Mouse (Mus musculus): ENCODE data around the gene Ier3. TPM values are rescaled to one million over a fixed set of nuclear protein-coding genes. Genes with fewer than 3 reads are reported as not detected.
"Not testable (repeated sequence)": the region's sequence is repeated elsewhere in the genome, so short reads cannot be mapped to it uniquely, and the experiment has no call there.

Gene Ier3
- polyA plus RNA-seq, 1 experiment: 5.1 TPM

DNA sequence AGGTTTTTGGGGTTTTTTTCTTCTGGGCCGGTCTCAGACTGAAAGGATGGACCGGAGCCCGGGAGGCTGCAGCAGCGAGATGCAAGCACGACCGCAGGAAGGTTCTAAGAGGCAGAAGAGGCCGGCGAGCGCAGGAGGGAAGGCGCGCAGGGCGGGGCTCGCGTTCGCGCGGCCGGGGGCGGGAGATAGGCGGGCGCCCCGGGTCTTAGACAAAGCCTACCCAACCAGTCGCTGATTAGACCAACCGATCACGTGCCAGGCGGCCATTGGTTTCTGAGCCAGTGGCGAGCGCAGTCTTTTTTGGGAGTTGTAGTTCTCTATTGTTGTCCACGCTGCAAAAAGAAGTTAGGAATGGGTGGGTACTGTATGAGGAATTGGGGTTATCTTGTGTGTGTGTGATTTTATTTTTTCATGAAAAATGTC, 16.6 kb downstream of the Ier3 start, which contains the start of gene Tubb5:
Tubb5 (minus strand) TSS at position 185 of the 423 bp plus-strand sequence.
- TF ChIP-seq CTCF (IDR thresholded peaks at IDR 0.05; ENCODE audit: borderline replicate concordance, extremely low read depth, insufficient read depth, insufficient read length): no peak
- peak; percentile 94 for TF ChIP-seq POLR2A (IDR thresholded peaks at IDR 0.05; ENCODE audit: borderline replicate concordance, extremely low read depth, insufficient read depth, insufficient read length, poor library complexity, severe bottlenecking)
- DNase-seq (ENCODE audit: low read depth): peak; percentile 99

DNA sequence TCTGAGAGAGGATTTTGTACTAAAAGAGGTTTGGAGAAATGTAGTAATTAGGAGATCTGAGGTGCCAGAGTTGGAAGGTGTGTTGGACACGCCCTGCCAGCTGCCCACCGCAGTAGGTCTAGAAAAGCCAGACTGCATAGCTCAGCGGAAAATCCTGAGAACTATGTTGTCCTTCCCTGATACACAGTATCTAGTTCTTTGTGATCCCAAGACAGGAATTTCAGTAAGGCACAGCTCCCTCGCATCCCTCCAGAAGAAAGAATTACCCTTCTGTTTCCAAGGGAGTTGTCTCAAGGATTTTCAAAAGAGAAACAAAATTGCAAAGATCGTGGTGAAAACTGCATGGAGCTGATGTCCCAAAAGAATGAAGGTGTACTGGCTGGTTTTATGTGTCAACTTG, 17.1 kb downstream of the Ier3 start:
- TF ChIP-seq CTCF (IDR thresholded peaks at IDR 0.05; ENCODE audit: borderline replicate concordance, extremely low read depth, insufficient read depth, insufficient read length) (no peak), POLR2A (IDR thresholded peaks at IDR 0.05; ENCODE audit: borderline replicate concordance, extremely low read depth, insufficient read depth, insufficient read length, poor library complexity, severe bottlenecking) (no peak)
- no peak for DNase-seq (ENCODE audit: low read depth)

DNA sequence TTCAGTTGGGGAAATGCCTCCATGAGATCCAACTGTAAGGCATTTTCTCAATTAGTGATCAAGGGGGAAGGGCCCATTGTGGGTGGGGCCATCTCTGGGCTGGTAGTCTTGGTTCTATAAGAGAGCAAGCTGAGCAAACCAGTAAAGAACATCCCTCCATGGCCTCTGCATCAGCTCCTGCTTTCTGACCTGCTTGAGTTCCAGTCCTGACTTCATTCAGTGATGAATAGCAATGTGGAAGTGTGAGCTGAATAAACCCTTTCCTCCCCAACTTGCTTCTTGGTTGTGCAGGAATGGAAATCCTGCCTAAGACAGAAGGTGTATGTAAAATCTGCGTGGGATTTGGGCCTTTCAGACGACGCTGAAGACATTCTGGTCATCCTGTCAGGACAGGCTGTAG, 17.5 kb downstream of the Ier3 start:
- DNase-seq (ENCODE audit: low read depth): not testable (repeated sequence)

DNA sequence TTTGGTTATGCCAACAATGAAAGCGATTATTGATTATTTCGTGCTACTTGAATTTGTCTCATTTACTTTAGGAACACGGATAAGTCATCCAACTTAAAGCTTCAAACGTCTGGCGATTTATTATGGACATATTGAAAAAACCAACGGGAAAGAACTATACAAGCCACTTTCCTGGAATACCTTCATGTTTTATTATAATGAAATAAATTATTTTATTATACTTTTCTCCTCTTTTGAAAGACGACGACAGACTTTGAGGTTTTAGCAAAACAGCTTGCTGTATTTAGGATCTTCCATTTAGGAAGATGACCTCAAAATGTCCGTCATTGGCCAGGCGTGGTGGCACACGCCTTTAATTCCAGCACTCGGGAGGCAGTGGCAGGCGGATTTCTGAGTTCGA, 19.1 kb downstream of the Ier3 start:
- no peak for DNase-seq (ENCODE audit: low read depth)
- no peak for TF ChIP-seq CTCF (IDR thresholded peaks at IDR 0.05; ENCODE audit: borderline replicate concordance, extremely low read depth, insufficient read depth, insufficient read length)
- no peak for TF ChIP-seq POLR2A (IDR thresholded peaks at IDR 0.05; ENCODE audit: borderline replicate concordance, extremely low read depth, insufficient read depth, insufficient read length, poor library complexity, severe bottlenecking)

- peak; percentile 100 for DNase-seq (ENCODE audit: low read depth)
- TF ChIP-seq POLR2A (IDR thresholded peaks at IDR 0.05; ENCODE audit: borderline replicate concordance, extremely low read depth, insufficient read depth, insufficient read length, poor library complexity, severe bottlenecking) (peak; percentile 42; the same call in 1 of the 2 replicates), CTCF (IDR thresholded peaks at IDR 0.05; ENCODE audit: borderline replicate concordance, extremely low read depth, insufficient read depth, insufficient read length) (no peak; the same call in 1 of the 2 replicates)
These were observed 19.8 kb downstream of the Ier3 start, which contains the start of gene Mdc1 for GRCm38 (mm10) chr17:35841076-35841950. TSS of gene Mdc1 (plus strand) at chr17:35841515.

DNA sequence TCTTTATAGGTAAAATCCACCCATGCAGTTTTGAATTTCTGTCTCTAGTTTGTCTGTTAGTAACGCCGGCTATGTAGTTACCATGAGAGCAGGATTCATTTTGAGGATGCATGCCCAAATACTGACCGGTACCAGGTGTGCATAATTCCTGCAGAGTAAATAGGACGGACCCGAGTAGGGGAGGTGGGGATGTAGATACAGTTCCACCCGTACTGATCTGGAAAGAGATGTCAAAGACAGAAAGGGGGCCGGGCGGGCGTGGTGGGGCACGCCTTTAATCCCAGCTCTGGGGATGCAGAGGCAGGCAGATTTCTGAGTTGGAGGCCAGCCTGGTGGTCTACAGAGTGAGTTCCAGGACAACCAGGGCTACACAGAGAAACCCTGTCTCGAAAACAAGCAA, 20.5 kb downstream of the Ier3 start:
- TF ChIP-seq CTCF (IDR thresholded peaks at IDR 0.05; ENCODE audit: borderline replicate concordance, extremely low read depth, insufficient read depth, insufficient read length) (no peak), POLR2A (IDR thresholded peaks at IDR 0.05; ENCODE audit: borderline replicate concordance, extremely low read depth, insufficient read depth, insufficient read length, poor library complexity, severe bottlenecking) (no peak)
- peak; percentile 20 for DNase-seq (ENCODE audit: low read depth)

GRCm38 (mm10) chr17:35843514-35843913, 22.0 kb downstream of the Ier3 start:
- TF ChIP-seq CTCF (IDR thresholded peaks at IDR 0.05; ENCODE audit: borderline replicate concordance, extremely low read depth, insufficient read depth, insufficient read length) (no peak), POLR2A (IDR thresholded peaks at IDR 0.05; ENCODE audit: borderline replicate concordance, extremely low read depth, insufficient read depth, insufficient read length, poor library complexity, severe bottlenecking) (no peak)

GRCm38 (mm10) chr17:35848112-35848511, 26.6 kb downstream of the Ier3 start:
- TF ChIP-seq POLR2A (IDR thresholded peaks at IDR 0.05; ENCODE audit: borderline replicate concordance, extremely low read depth, insufficient read depth, insufficient read length, poor library complexity, severe bottlenecking) (no peak), CTCF (IDR thresholded peaks at IDR 0.05; ENCODE audit: borderline replicate concordance, extremely low read depth, insufficient read depth, insufficient read length) (0 out of 2 replicates have a peak, but pooled peaks have one; percentile 2)
- DNase-seq (ENCODE audit: low read depth): no peak

More at GRCm38 (mm10) chr17:35843514-35843913, 22.0 kb downstream of the Ier3 start:
- DNase-seq (ENCODE audit: low read depth): no peak

GRCm38 (mm10) chr17:35850974-35851373, 29.5 kb downstream of the Ier3 start:
- DNase-seq (ENCODE audit: low read depth): no peak
- TF ChIP-seq POLR2A (IDR thresholded peaks at IDR 0.05; ENCODE audit: borderline replicate concordance, extremely low read depth, insufficient read depth, insufficient read length, poor library complexity, severe bottlenecking) (no peak), CTCF (IDR thresholded peaks at IDR 0.05; ENCODE audit: borderline replicate concordance, extremely low read depth, insufficient read depth, insufficient read length) (no peak)

GRCm38 (mm10) chr17:35859371-35859770, 37.9 kb downstream of the Ier3 start:
- no peak for DNase-seq (ENCODE audit: low read depth)
- TF ChIP-seq POLR2A (IDR thresholded peaks at IDR 0.05; ENCODE audit: borderline replicate concordance, extremely low read depth, insufficient read depth, insufficient read length, poor library complexity, severe bottlenecking): no peak
- TF ChIP-seq CTCF (IDR thresholded peaks at IDR 0.05; ENCODE audit: borderline replicate concordance, extremely low read depth, insufficient read depth, insufficient read length): no peak

GRCm38 (mm10) chr17:35859835-35860234, 38.4 kb downstream of the Ier3 start:
- DNase-seq (ENCODE audit: low read depth): no peak
- TF ChIP-seq POLR2A (IDR thresholded peaks at IDR 0.05; ENCODE audit: borderline replicate concordance, extremely low read depth, insufficient read depth, insufficient read length, poor library complexity, severe bottlenecking): no peak
- no peak for TF ChIP-seq CTCF (IDR thresholded peaks at IDR 0.05; ENCODE audit: borderline replicate concordance, extremely low read depth, insufficient read depth, insufficient read length)

DNA sequence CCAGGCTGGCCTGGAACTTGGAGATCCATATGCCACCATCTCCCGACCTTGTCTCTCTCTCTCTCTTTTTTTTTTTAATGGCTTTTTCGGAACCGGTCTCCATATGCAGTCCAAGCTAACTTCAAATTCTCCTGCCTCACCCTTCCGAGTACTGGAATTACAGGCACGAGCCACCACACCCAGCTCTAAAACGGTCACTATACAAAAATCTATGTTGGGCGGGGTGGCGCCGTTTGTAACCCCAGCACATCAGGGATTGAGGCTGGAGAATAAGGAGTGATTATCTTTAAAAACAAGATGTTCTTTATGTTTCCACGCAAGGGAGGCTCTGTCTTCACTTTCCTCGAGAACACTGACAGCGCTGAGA, 39.3 kb downstream of the Ier3 start:
- DNase-seq (ENCODE audit: low read depth): no peak
- TF ChIP-seq CTCF (IDR thresholded peaks at IDR 0.05; ENCODE audit: borderline replicate concordance, extremely low read depth, insufficient read depth, insufficient read length): no peak
- no peak for TF ChIP-seq POLR2A (IDR thresholded peaks at IDR 0.05; ENCODE audit: borderline replicate concordance, extremely low read depth, insufficient read depth, insufficient read length, poor library complexity, severe bottlenecking)
